Mouse (Mus musculus): ENCODE results near the gene Exoc6b. TPM values are rescaled to one million over a fixed set of nuclear protein-coding genes. Genes with fewer than 3 reads are reported as not detected.

The Exoc6b gene
- polyA plus RNA-seq, 1 experiment from 2014 or later = 63.9 TPM

Other genes with a start within 250 kb of the Exoc6b start
- 33.7 and 38.6 TPM in 2 replicates for gene Spr, start 68.3 kb upstream of the Exoc6b start, polyA plus RNA-seq (2014; fragmentation: Nextera tagmentation; extraction: Ambion mirVana)
- gene Emx1, start 117.9 kb upstream of the Exoc6b start, polyA plus RNA-seq (2014; fragmentation: Nextera tagmentation; extraction: Ambion mirVana) = 0.21 TPM in 1 of 2 replicates, not detected in the other

All from neural tube, embryonic 14.5 days (tissue).